8 mouse cellular contexts compared by ENCODE assay signal in the genomic region with DNA sequence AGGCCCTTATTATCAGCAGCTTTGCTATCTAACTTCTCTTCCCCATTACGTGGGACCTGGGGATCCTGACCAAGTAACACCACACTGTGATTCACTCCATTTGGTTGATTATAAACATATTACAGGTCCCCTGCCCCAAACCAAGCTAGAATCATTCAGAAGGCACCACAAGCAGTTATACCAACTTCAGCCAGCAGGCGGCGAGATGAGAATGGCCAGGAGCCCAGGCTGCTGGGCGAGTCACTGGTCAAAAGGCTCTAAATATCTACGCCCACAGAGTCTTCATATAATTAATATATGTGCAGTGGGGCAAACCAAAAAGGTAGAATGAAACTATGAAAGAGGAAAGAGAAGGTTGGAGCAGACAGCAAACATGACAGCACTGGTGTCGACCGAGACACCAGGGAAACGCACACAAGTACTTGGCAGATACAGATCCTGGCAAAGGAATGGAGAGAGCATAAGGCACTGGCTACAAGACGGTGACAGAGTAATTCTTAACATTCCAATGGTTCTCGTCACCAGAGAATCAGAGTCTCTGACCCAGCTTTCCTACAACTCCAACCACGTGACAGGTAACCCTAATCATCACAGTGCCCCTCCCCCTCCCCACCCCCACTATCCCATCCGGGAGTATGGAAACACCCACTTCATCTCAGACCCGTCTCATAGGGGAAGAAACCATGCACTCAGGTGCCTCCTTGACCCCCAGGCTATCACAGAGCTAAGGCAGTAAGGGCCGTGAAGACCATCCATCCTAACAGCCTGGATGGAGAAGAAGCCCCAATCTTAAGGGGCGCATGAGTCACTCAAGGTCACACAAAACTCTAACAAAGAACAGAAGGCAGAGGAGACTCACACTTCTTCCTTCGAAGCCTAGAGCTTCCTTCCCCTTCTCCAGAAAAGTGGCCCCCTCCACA.
A peak's percentile ranks its signal among the peaks of the same experiment; 100 is the strongest.
DNase-seq lines count a peak whose midpoint lies in the region.

No protein-coding gene starts in this region.

- peak; percentile 79 for DNase-seq in Muller cell, postnatal 12 days (ENCODE audit: inconsistent ontology term)
- DNase-seq in cerebellum, adult 11 months, result peak; percentile 88
- peak; percentile 79 for DNase-seq in forelimb bud, embryonic 11.5 days (ENCODE audit: low read depth, low spot score)
- DNase-seq in heart, postnatal 36 days, result peak; percentile 87 to 95
- DNase-seq in layer of hippocampus, adult 8-10 months (ENCODE audit: low spot score in 2 of 2), result peak; percentile 57 to 83
- peak; percentile 75 for DNase-seq in lung, postnatal 25 days (ENCODE audit: low spot score)
- peak; percentile 77 for DNase-seq in retina, postnatal 7 days (ENCODE audit: low read depth, low spot score)
- peak; percentile 87 for DNase-seq in urinary bladder, postnatal 14 days (ENCODE audit: low spot score)

- intact Hi-C loops in heart, postnatal 36 days (cut with DNase I), result loop anchor here (1.0 to 5.0 kb wide), 4 partner anchors 45 to 113 kb away; no protein-coding TSS in a partner anchor

Comparison
In these comparisons a context has a peak if more than half of its experiments do, and no peak if none do; other contexts are left out.
1. Peak in every context shown above with its lines: DNase-seq.